Mouse (Mus musculus) olfactory bulb, adult 2 months (tissue): ENCODE measurements around the gene Lrrc8b.

Experiments
- CTCF ChIP-seq: fragments of 200-500 bp; IDR thresholded peaks from 2 replicates; pipeline ENCODE4 v1.5.1; 2012; ENCODE audit warnings: low read depth, mild to moderate bottlenecking, low read length, moderate library complexity; ENCODE audit not compliant: insufficient read depth
- POLR2A ChIP-seq: fragments of 200-500 bp; IDR thresholded peaks from 2 replicates; pipeline ENCODE4 v1.6.1; 2012; ENCODE audit warnings: mild to moderate bottlenecking, low read depth, low read length, moderate library complexity; ENCODE audit not compliant: insufficient read depth

- TF ChIP-seq CTCF: no peak
- no peak for TF ChIP-seq POLR2A
These were observed 68.7 kb downstream of the Lrrc8b start for GRCm38 (mm10) chr5:105484247-105484646.
